Mouse (Mus musculus): ENCODE results near the gene Cldn10.
"Not testable (repeated sequence)": the region's sequence is repeated elsewhere in the genome, so short reads cannot be mapped to it uniquely, and the experiment has no call there.

DNA sequence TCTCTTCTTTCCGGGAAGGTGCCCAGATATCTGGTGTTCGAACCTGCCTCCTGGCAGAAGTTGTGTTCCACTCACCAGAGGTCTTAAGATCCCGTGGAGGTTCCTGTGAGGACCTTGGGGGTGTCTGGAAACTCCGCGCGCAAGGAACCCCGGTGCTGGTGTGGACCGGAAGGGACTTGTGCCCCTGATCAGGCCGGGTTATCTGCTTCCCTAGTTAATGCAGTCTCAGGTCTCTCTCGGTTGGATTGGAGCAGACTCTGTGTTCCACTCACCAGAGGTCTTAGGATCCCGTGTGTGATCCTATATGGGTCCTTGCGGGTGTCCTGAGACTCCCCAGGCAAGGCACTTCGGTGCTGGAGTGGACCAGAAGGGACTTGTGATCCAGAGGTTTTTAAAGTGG is 24.3 kb upstream of the Cldn10 start:
- TF ChIP-seq CTCF (IDR thresholded peaks at IDR 0.05; ENCODE audit: control insufficient read depth, insufficient read depth, insufficient replicate concordance, low read depth, low read length); POLR2A (IDR thresholded peaks at IDR 0.05; ENCODE audit: control insufficient read depth, low read depth, low read length): not testable (repeated sequence)
